Mouse (Mus musculus): ENCODE measurements around the gene Cox8c. TPM values are rescaled to one million over a fixed set of nuclear protein-coding genes. Genes with fewer than 3 reads are reported as not detected.

Cox8c gene
- not detected in 2 replicates for polyA plus RNA-seq (2016; fragmentation: Nextera tagmentation; extraction: Ambion mirVana)

DNA sequence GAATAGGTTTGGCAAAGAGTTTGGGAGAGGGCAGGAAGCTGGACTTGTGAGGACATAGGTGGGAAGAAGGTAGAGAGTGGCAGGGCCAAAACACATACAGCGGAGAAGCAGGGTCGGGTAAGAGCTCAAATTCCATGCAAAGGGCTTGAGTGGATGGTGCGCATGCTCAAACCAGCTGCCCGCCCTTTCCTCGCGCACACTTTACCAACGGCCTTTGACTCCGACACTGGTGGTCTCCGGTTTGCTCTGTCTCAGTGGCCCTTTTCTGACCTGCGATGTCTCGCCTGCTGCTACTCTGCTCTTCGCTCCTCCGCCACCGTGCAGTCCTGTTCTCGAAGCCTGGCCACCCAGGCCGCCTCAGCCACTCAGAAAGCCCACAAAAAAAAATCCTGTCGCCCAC, at the start of gene Cox8c:
Cox8c (plus strand) TSS at position 226 of the 400 bp plus-strand sequence.
- Histone ChIP-seq H3K4me1 (no peaks in the 10 kb centered on the region), H3K36me3 (no peaks in the 10 kb centered on the region), H3K9me3 (replicated peaks) (no peaks in the 10 kb centered on the region; the same call in 1 of the 2 replicates), H3K4me2 (no peak within 1 kb of the TSS), H3K27me3 (replicated peaks) (no peaks in the 10 kb centered on the region), H3K9ac (no peak within 1 kb of the TSS), H3K27ac (no peak within 1 kb of the TSS), H3K4me3 (no peak within 1 kb of the TSS)
- ATAC-seq: no peak
- 78% methylated on average over 17 of the region's 17 CpGs for WGBS (ENCODE audit: insufficient replicate concordance)

DNA sequence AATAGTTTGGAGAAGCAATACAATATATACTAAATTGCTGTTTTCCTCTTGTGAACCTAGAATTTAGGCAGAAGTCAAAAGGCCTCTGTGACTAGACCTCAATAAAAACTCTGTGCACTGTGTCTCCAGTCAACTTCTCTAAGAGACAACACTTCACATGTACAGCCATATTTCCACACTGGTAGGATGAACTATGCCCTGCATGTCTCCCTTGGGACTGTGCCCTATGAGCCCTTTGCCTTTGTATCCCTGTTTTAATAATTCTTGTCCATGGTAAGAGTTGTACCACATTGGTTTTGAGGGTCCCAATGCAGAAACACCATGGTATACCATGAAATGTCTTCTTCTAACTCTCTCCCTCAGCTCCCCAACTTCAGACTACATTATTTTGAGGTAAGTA, 38.3 kb upstream of the Cox8c start:
- no peak overlapping the region for H3K9ac ChIP-seq
- no peak for ATAC-seq
- no peaks in the 10 kb centered on the region for H3K27me3 ChIP-seq (replicated peaks)
- no peak overlapping the region for H3K4me3 ChIP-seq
- no peaks in the 10 kb centered on the region for H3K36me3 ChIP-seq
- H3K4me2 ChIP-seq: no peak overlapping the region
- H3K27ac ChIP-seq: no peak overlapping the region
- H3K4me1 ChIP-seq: no peaks in the 10 kb centered on the region
- no peaks in the 10 kb centered on the region for H3K9me3 ChIP-seq (replicated peaks)

DNA sequence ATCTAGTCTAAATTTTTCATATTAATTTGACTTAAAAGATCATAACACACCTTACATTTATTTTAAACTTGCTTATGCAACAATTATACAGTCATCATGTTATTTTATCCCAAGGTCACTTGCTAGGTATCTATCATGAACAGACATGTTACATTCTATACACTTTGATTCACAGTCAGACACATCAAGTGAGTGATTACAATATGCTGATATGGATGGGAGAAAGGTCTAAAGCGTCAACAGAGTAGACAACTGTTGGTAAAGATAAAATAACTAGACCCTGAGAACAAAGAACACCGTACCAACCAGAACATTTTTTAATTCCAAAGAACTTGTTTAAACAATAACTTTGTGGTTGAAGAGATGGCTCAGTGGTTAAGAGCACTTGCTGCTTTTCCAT, 29.3 kb upstream of the Cox8c start:
- Histone ChIP-seq H3K27ac (no peak overlapping the region), H3K36me3 (no peaks in the 10 kb centered on the region; the same call in 1 of the 2 replicates), H3K9me3 (replicated peaks) (no peaks in the 10 kb centered on the region), H3K4me1 (peaks cover 9% of the 10 kb centered on the region), H3K9ac (no peak overlapping the region), H3K4me3 (no peak overlapping the region), H3K27me3 (replicated peaks) (no peaks in the 10 kb centered on the region), H3K4me2 (no peak overlapping the region)
- no peak for ATAC-seq
- WGBS (ENCODE audit: insufficient replicate concordance): 43% methylated on average over 2 of the region's 2 CpGs

DNA sequence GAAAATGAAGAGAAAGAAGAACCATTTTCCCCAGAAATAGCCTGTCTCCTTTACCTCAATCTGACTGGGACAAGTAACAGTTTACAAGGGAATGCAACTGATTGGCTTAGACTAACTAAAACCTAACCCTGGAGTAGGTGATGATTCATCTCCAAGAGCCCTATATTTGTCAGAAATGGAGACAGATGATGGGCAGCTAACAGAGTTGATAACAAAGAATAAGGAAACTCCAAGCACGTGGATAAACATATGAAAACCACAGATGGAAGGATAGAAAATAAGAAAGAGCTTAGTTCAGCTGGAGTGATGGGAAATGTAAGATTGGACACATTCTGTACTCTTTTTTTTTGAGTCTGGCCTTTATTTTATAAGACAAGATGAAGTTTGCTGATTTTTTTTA, 28.6 kb upstream of the Cox8c start:
- 24% methylated on average over 1 of the region's 1 CpGs for WGBS (ENCODE audit: insufficient replicate concordance)
- Histone ChIP-seq H3K27me3 (replicated peaks) (no peaks in the 10 kb centered on the region), H3K4me3 (no peak overlapping the region), H3K4me2 (no peak overlapping the region), H3K36me3 (no peaks in the 10 kb centered on the region; the same call in 1 of the 2 replicates), H3K9ac (no peak overlapping the region), H3K9me3 (replicated peaks) (no peaks in the 10 kb centered on the region), H3K4me1 (peaks cover 13% of the 10 kb centered on the region), H3K27ac (no peak overlapping the region)
- ATAC-seq: no peak

DNA sequence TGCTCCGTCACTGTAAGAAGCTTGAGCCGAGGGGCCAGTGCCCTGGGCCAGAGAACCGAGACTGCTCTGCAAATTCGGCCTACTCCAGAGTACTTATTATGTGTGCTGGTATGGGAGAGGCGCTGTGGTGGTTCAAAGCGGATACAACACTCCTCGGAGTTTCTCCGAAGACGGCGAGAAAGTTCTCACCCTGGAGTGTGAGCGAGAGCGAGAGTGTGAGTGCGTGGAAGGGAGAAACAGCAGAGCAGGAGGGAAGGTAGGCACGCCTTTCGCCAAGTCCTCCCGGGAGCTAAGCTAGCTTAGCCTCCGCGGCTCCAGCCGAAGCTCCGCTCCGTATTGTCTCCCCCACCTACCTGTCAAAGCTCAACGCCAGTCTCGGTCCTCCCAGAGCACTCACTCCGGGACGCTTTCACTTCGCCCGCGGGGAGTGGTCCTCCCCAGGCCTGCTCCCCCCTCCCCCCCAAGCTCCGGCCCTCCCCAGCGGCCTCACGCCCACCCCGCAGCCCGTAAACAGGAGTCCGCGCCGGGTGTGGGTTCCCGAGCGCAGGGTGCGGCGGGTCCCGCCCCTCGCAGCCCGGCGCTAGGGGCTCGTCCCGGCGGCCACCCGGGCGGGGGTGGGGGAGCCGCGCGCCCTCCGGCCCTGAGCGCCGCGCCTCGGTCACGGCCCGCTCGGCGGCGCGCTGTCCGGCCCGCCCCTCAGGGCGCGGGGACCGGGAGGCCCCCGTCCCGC, 21.6 kb upstream of the Cox8c start:
- H3K9ac ChIP-seq: peak overlapping the region; percentile 97
- ATAC-seq: peak; percentile 74
- H3K27ac ChIP-seq: peak overlapping the region; percentile 96
- H3K4me1 ChIP-seq: peaks cover 29% of the 10 kb centered on the region
- peak overlapping the region; percentile 91 for H3K4me2 ChIP-seq
- peak overlapping the region; percentile 94 for H3K4me3 ChIP-seq
- no peaks in the 10 kb centered on the region for H3K9me3 ChIP-seq (replicated peaks)
- H3K36me3 ChIP-seq: no peaks in the 10 kb centered on the region
- H3K27me3 ChIP-seq (replicated peaks): peaks cover 4% of the 10 kb centered on the region; the same call in 1 of the 2 replicates
- under 1% methylated on average over 69 of the region's 70 CpGs for WGBS (ENCODE audit: insufficient replicate concordance)

DNA sequence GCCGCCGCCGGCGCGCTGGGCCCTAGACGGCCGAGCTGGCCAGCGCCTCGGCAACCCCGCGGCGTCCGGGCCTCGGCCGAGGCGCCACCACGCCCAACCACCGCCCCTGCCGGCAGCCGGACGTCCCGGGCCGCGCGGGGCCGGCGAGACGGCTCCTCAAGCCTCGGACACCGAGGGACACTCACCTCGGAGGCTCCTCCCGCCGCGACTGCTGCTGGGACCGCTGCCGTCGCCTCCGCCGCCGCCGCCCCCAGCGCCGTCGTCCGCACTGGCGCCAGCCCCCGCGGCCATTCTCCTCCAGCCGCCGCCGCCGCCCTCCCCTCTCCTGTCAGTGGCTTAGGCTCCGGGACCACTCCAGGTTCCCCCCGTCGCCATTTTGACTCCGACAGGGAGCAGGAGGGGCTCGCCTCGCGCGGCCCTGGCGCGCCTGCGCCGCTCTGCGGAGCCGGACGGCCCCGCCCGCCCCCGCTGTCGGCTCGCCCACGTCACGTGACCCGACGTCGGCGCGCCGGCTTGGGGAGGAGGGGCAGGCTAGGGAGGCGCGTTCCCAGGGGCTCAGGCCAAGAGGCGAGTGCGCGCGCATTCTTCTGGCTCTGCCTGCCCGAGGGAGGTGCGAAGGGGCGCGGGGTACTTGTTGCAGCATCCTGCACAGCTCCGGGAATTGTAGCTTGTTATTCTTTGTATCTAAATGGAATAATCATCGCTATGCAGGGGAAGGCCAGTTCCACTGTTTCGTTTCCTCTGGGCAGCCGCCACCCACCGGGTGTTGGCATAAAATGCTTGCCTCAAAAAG, 20.9 kb upstream of the Cox8c start, which contains the start of gene Btbd7:
Btbd7 (minus strand) TSS at position 441 of the 793 bp plus-strand sequence.
- WGBS (ENCODE audit: insufficient replicate concordance): under 1% methylated on average over 63 of the region's 95 CpGs
- Histone ChIP-seq H3K27me3 (replicated peaks) (peaks cover 4% of the 10 kb centered on the region; the same call in 1 of the 2 replicates), H3K36me3 (no peaks in the 10 kb centered on the region), H3K4me3 (peak within 1 kb of the TSS; percentile 94), H3K4me2 (peak within 1 kb of the TSS; percentile 91), H3K27ac (peak within 1 kb of the TSS; percentile 96), H3K9ac (peak within 1 kb of the TSS; percentile 97), H3K4me1 (peaks cover 29% of the 10 kb centered on the region), H3K9me3 (replicated peaks) (no peaks in the 10 kb centered on the region)
- ATAC-seq: peak; percentile 92

DNA sequence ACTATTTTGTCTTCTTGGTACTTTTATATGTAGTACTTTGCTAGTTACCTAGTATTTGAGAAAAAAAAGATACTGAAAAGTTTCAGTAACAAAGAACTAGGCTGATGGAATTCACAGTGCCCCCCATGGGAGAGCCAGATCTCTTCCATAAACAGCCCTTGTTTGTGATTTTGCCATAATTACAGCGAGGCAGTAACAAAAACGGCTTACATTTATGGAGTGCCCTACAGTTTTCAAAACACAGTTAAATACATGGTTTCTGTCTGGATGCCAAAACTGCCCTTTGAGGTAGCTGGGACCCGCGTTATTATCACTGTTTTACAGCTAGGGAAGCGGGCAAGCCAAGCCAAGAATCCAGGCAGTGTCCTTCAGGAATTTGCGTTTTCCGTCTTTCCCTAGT, 20.2 kb upstream of the Cox8c start:
- ATAC-seq: no peak
- H3K4me2 ChIP-seq: peak overlapping the region; percentile 91
- H3K27ac ChIP-seq: peak overlapping the region; percentile 53; the same call in 1 of the 2 replicates

DNA sequence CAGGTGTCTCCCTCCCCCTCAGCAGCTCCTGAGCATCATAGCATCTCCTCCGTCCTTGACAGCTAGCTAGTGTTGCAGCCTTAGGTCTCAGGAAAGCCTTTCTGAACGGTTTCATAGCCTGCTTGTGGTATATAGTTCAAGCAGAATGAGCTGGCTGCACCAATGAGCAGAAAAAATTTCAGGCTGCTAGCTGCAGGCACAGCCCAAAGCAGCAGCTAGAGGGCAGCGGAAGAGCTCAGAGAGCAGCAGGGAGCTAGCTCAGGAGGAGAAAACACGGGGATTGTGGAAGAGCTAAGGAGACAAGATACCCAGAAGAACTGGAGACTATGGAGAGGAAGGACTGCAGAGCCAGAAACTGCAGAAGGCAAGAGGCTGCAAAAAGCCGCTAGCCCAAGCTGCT, 13.4 kb upstream of the Cox8c start:
- H3K9me3 ChIP-seq (replicated peaks): no peaks in the 10 kb centered on the region
- H3K27ac ChIP-seq: no peak overlapping the region
- H3K27me3 ChIP-seq (replicated peaks): peaks cover 7% of the 10 kb centered on the region; the same call in 1 of the 2 replicates
- no peaks in the 10 kb centered on the region for H3K4me1 ChIP-seq
- H3K4me2 ChIP-seq: no peak overlapping the region
- H3K4me3 ChIP-seq: no peak overlapping the region
- 18% methylated on average over 5 of the region's 5 CpGs for WGBS (ENCODE audit: insufficient replicate concordance)
- H3K9ac ChIP-seq: no peak overlapping the region
- no peak for ATAC-seq
- no peaks in the 10 kb centered on the region for H3K36me3 ChIP-seq

More for the DNA sequence above, 20.2 kb upstream of the Cox8c start:
- Histone ChIP-seq H3K4me3 (peak overlapping the region; percentile 94), H3K36me3 (no peaks in the 10 kb centered on the region), H3K9ac (peak overlapping the region; percentile 97), H3K27me3 (replicated peaks) (peaks cover 4% of the 10 kb centered on the region; the same call in 1 of the 2 replicates), H3K4me1 (peaks cover 29% of the 10 kb centered on the region), H3K9me3 (replicated peaks) (no peaks in the 10 kb centered on the region)
- WGBS (ENCODE audit: insufficient replicate concordance): 38% methylated on average over 7 of the region's 7 CpGs

DNA sequence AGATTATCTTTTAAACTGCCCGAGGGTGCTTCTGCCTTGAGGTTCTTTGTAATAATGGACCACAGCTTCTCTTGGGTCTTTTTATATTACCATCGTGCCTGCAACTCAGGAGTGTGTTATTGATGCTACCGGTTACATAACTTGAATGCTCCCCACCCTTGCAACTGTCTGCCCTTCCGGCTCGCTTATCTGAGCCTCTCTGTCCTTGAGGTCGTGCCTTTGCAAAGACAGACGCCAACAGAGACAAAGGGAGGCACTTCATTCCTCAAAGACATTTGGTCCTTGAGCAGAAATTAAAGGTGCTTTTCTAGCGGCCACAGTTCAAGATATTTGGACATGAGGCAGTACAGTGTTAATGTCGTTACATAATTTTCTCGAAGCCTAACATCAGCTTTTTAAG, 11.8 kb upstream of the Cox8c start:
- H3K27ac ChIP-seq: no peak overlapping the region
- H3K4me3 ChIP-seq: no peak overlapping the region
- H3K36me3 ChIP-seq: no peaks in the 10 kb centered on the region
- ATAC-seq: no peak
- WGBS (ENCODE audit: insufficient replicate concordance): 54% methylated on average over 10 of the region's 10 CpGs
- 0 out of 2 replicates have a peak, but pooled peaks cover 5% of the 10 kb centered on the region for H3K9me3 ChIP-seq (replicated peaks)
- H3K27me3 ChIP-seq (replicated peaks): 0 out of 2 replicates have a peak, but pooled peaks cover 4% of the 10 kb centered on the region
- no peak overlapping the region for H3K4me2 ChIP-seq
- H3K9ac ChIP-seq: no peak overlapping the region
- no peaks in the 10 kb centered on the region for H3K4me1 ChIP-seq

DNA sequence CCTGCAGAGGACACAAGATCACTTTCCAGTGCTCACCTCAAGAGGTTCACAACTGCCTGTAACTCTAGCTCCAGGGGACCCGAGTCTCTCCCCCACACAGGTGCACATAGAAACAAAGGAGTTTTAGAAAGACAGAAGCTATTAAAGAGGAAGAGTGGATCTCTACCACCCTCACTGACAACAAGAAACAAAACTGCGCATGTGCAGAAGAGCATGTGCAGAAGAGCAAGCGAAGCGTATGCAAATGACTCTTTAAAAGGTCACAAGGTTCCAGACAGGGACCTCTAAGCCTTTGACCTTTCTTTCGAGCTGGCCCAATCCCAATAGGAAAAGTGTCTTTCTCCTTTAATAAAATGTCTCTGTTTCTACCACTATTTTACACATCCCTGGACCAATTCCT, 10.5 kb upstream of the Cox8c start:
- H3K36me3 ChIP-seq: no peaks in the 10 kb centered on the region
- 62% methylated on average over 5 of the region's 5 CpGs for WGBS (ENCODE audit: insufficient replicate concordance)
- no peak overlapping the region for H3K27ac ChIP-seq
- H3K9me3 ChIP-seq (replicated peaks): 0 out of 2 replicates have a peak, but pooled peaks cover 5% of the 10 kb centered on the region
- ATAC-seq: no peak
- H3K4me2 ChIP-seq: no peak overlapping the region
- 0 out of 2 replicates have a peak, but pooled peaks cover 4% of the 10 kb centered on the region for H3K27me3 ChIP-seq (replicated peaks)
- H3K4me1 ChIP-seq: no peaks in the 10 kb centered on the region
- H3K9ac ChIP-seq: no peak overlapping the region
- no peak overlapping the region for H3K4me3 ChIP-seq

DNA sequence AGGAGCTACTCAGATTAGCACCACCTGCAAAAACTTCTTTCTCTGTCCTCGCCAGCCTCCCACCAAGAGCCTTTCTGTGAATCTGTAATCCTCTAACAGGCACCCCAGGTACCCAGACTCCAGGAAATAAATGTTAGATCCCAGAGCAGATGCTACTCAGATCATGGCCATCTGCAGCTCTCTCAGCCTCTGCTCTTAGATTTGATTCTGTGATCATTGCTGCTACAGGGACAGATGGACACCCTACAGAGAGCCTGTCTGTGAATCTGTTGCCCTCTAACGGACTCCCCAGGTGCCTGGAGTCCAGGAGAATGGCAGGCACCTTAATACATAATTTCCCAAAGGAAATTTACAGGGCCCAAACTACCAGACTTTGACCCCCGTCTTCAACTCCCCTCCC, 9.1 kb downstream of the Cox8c start:
- WGBS (ENCODE audit: insufficient replicate concordance): 26% methylated on average over 3 of the region's 3 CpGs
- no peaks in the 10 kb centered on the region for H3K27me3 ChIP-seq (replicated peaks)
- H3K27ac ChIP-seq: no peak overlapping the region
- no peak overlapping the region for H3K4me3 ChIP-seq
- no peaks in the 10 kb centered on the region for H3K36me3 ChIP-seq
- ATAC-seq: no peak
- no peak overlapping the region for H3K4me2 ChIP-seq
- H3K9me3 ChIP-seq (replicated peaks): no peaks in the 10 kb centered on the region
- no peak overlapping the region for H3K9ac ChIP-seq
- H3K4me1 ChIP-seq: no peaks in the 10 kb centered on the region

DNA sequence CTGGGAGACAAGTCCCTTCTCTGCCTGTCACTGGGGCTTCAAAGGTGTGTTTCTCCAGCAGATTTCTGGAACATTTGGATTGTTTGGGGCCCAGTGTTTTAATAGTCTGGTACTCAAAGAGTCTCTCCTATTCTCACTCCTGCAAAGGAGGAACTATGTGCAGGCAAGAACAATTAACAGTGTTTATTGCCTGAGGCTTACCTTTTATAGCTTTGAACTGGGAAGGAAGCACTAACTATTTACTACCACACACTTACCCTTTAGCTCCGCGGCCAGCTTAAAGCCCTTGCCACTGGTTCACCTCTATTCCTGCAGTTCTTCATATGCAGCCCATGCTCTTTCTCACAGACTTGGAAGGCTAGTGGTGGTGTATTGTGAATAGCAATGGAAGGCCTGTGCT, 17.0 kb downstream of the Cox8c start:
- Histone ChIP-seq H3K27me3 (replicated peaks) (no peaks in the 10 kb centered on the region), H3K4me2 (no peak overlapping the region), H3K4me1 (no peaks in the 10 kb centered on the region), H3K9me3 (replicated peaks) (no peaks in the 10 kb centered on the region), H3K36me3 (no peaks in the 10 kb centered on the region), H3K4me3 (no peak overlapping the region), H3K27ac (no peak overlapping the region), H3K9ac (no peak overlapping the region)
- no peak for ATAC-seq
- 71% methylated on average over 2 of the region's 2 CpGs for WGBS (ENCODE audit: insufficient replicate concordance)
